Mouse (Mus musculus): ENCODE data around the gene Pyroxd1.
A peak's percentile ranks its signal among the peaks of the same experiment; 100 is the strongest.

The Pyroxd1 gene

GRCm38 (mm10) chr6:142377081-142377480, 31.6 kb downstream of the Pyroxd1 start:
- no peak for DNase-seq (ENCODE audit: low spot score)

GRCm38 (mm10) chr6:142378576-142379330, 33.3 kb downstream of the Pyroxd1 start:
- no peak for DNase-seq (ENCODE audit: low spot score)

GRCm38 (mm10) chr6:142379961-142380360, 34.5 kb downstream of the Pyroxd1 start:
- no peak for DNase-seq (ENCODE audit: low spot score)

- DNase-seq (ENCODE audit: low spot score): no peak
Observed at GRCm38 (mm10) chr6:142381615-142382014, 36.2 kb downstream of the Pyroxd1 start.

- no peak for DNase-seq (ENCODE audit: low spot score)
Observed at GRCm38 (mm10) chr6:142384521-142384920, 39.1 kb downstream of the Pyroxd1 start.

GRCm38 (mm10) chr6:142386285-142387010, 41.0 kb downstream of the Pyroxd1 start:
- DNase-seq (ENCODE audit: low spot score): no peak

- DNase-seq (ENCODE audit: low spot score): peak; percentile 98
Observed at GRCm38 (mm10) chr6:142387011-142387754, 41.7 kb downstream of the Pyroxd1 start, which contains the start of the genes Recql and Golt1b. Recql (minus strand) TSS chr6:142387087. Golt1b (plus strand) TSS chr6:142387221.

GRCm38 (mm10) chr6:142387755-142388271, 42.4 kb downstream of the Pyroxd1 start:
- DNase-seq (ENCODE audit: low spot score): no peak

- no peak for DNase-seq (ENCODE audit: low spot score)
Observed at GRCm38 (mm10) chr6:142389101-142389500, 43.6 kb downstream of the Pyroxd1 start.

- DNase-seq (ENCODE audit: low spot score): no peak
Observed at GRCm38 (mm10) chr6:142392312-142392711, 46.9 kb downstream of the Pyroxd1 start.

- DNase-seq (ENCODE audit: low spot score): peak; percentile 10
Observed at GRCm38 (mm10) chr6:142394669-142395068, 49.2 kb downstream of the Pyroxd1 start.

GRCm38 (mm10) chr6:142395756-142396155, 50.3 kb downstream of the Pyroxd1 start:
- no peak for DNase-seq (ENCODE audit: low spot score)

- DNase-seq (ENCODE audit: low spot score): no peak
Observed at GRCm38 (mm10) chr6:142411140-142411539, 65.7 kb downstream of the Pyroxd1 start.

All from ovary, postnatal 36 days (tissue).